Mouse (Mus musculus) CD4-positive naive resting alpha-beta T cell, adult 57 days (primary cell): ENCODE data around the gene Olfr435. TPM values are rescaled to one million over a fixed set of nuclear protein-coding genes. Genes with fewer than 3 reads are reported as not detected.

Experiments
- total RNA-seq: library from RNA; stranded (reverse); gene quantifications from one replicate; pipeline ENCODE4 v1.2.4, GENCODE M21; 2023

Gene Olfr435
- not detected for total RNA-seq

DNA sequence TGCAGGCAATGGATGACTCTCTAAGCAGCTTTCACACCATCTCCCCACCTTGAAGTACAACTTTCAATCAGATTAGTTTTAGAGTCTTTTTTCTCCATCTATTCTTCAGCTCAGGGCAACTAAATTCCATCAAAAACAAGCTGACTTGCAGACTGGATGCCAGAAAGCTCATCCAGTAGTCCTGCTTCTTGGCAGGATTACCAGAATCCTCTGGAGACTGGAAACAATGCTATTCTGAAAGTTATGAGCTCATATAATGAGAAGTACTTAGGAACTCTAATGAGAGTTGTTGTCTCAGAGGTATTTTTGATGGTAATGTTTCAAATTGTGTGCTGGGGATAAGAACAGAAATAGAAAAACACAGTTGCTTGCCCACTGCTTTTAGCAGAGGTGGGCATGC lies at the start of gene Olfr435:
Gene Olfr435, plus strand, starts transcription at position 366 of the 400 bp plus-strand sequence.

DNA sequence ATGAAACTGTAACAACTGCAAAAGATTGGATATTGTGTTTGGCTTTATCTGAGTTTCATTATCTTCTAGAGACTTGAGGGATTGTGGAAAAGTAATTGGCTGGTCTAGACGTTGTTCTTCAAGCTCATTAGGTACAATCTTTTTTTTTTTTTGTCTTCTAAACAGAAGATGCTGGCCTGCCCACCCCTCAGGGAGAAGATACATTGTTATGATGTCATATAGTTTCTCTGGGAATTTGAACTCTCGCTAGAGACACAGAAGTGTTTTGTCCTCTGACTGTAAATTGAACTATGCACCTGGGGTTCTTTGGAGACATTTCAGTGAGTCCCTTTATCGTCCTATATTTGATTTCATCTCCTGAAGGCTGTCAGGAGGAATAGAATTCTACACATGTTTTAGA lies 34.0 kb upstream of the Olfr435 start, which contains the start of gene Olfr437:
Gene Olfr437, plus strand, starts transcription at position 301 of the 400 bp plus-strand sequence.

DNA sequence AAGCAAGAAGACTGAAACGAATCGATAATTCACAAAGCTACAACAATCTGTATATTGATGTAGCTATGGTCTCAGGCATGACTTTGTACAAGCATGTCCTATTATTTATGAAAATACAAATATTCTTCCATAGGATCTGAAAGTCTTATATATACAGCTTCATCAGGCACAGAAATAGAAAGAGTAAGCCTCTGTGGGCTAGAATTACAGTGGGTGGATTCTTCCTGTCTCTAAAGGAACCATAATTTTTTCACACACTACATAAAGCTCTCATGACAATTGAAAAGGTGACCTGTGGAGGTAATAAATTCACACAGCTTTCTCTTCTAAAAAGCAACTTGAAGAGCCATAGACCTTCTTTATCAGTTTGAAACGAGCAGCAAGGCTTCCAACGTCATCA lies 25.1 kb upstream of the Olfr435 start, which contains the start of gene Olfr13:
Gene Olfr13, plus strand, starts transcription at position 301 of the 400 bp plus-strand sequence.

DNA sequence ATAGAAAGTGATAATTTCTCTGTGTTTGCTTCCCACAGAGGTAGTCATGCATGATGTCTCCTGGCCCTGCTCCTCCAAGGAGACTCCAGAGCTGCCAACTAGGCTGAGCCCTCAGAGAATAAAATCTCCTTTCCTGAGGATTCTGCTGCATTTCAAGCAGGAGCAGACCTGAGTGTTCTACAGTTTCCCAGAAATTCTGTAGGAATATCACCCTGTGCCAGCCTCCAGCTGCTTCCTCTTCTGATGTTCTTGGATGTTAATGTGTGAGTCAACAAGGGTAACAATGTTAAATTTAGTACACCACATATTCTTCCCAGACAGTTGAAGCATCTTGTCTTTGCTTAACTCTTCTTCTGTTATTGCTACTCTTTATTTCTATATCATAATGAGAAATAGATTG lies 15.9 kb downstream of the Olfr435 start, which contains the start of gene Olfr434:
Gene Olfr434, plus strand, starts transcription at position 149 of the 400 bp plus-strand sequence.

DNA sequence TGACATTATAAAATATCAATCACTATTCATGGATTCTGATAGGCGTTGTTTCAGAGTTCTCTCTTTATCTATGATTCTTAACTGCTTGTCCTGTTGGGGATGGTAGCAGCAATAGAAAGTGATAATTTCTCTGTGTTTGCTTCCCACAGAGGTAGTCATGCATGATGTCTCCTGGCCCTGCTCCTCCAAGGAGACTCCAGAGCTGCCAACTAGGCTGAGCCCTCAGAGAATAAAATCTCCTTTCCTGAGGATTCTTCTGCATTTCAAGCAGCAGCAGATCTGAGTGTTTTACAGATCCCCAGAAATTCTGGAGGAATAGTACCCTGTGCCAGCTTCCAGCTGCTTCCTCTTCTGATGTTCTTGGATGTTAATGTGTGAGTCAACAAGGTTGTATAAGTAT lies 34.3 kb downstream of the Olfr435 start, which contains the start of gene Olfr47:
Gene Olfr47, plus strand, starts transcription at position 275 of the 400 bp plus-strand sequence.

Other genes starting within 250 kb of the Olfr435 start
- gene Olfr444, start 248.1 kb upstream of the Olfr435 start, total RNA-seq = not detected
- gene Olfr441, start 90.8 kb upstream of the Olfr435 start, total RNA-seq = not detected
- gene Olfr237-ps1, start 50.6 kb upstream of the Olfr435 start, total RNA-seq = not detected
- gene Olfr437, start 33.9 kb upstream of the Olfr435 start, total RNA-seq = not detected
- gene Olfr13, start 25.0 kb upstream of the Olfr435 start, total RNA-seq = not detected
- not detected for gene Olfr434, start 15.9 kb downstream of the Olfr435 start, total RNA-seq
- not detected for gene Olfr47, start 34.4 kb downstream of the Olfr435 start, total RNA-seq
- gene Arhgef5, start 68.4 kb downstream of the Olfr435 start, total RNA-seq = 1.6 TPM
- gene Nobox, start 112.4 kb downstream of the Olfr435 start, total RNA-seq = not detected